Mouse (Mus musculus) CH12.LX (cell line): ENCODE data around the gene Marcksl1. TPM values are rescaled to one million over a fixed set of nuclear protein-coding genes. Genes with fewer than 3 reads are reported as not detected.

ENCODE experiments used
- DNase-seq: peaks from one replicate; pipeline ENCODE4 v3.0.0-alpha.2; 2013; ENCODE audit errors: extremely low read depth
- H3K27ac ChIP-seq: 2 replicates; pipeline ENCODE4 v1.5.1; 2012; ENCODE audit warnings: low read depth, mild to moderate bottlenecking, control low read depth, moderate library complexity; ENCODE audit not compliant: insufficient read depth
- H3K27me3 ChIP-seq: replicated peaks from 2 replicates; pipeline ENCODE3; 2012; ENCODE audit warnings: inconsistent platforms
- H3K36me3 ChIP-seq, 2 experiments: replicated peaks in 1 of 2; 2 replicates each; pipeline versions ENCODE3 to v1.6.1; 2012; ENCODE audit warnings: inconsistent platforms in 1 of 2, low read length in 1 of 2, mild to moderate bottlenecking in 1 of 2, mixed read lengths in 1 of 2, moderate library complexity in 1 of 2; ENCODE audit not compliant: control insufficient read depth in 1 of 2, insufficient read depth in 1 of 2
- H3K4me1 ChIP-seq, 2 experiments: 2 replicates each; pipeline ENCODE4 v1.6.1; 2012; ENCODE audit warnings: inconsistent platforms in 1 of 2, moderate library complexity in 1 of 2; ENCODE audit not compliant: insufficient read depth in 2 of 2, control insufficient read depth in 1 of 2
- H3K4me2 ChIP-seq: 2 replicates; pipeline ENCODE4 v1.6.1; 2012; ENCODE audit warnings: low read depth, mild to moderate bottlenecking, control low read depth; ENCODE audit not compliant: poor library complexity, insufficient read depth, severe bottlenecking
- H3K4me3 ChIP-seq, 3 experiments: fragments of 150-350 bp in 1 of 3; sonication (generic) in 1 of 3; replicated peaks in 1 of 3; 2 replicates each; pipeline versions ENCODE3 to v1.5.1; 2011 to 2012; ENCODE audit warnings: low read depth in 2 of 3, low read length in 2 of 3, mild to moderate bottlenecking in 2 of 3, moderate library complexity in 2 of 3, control low read depth in 1 of 3, improper control_type of control experiment in 1 of 3, inconsistent platforms in 1 of 3, mixed read lengths in 1 of 3; ENCODE audit not compliant: poor library complexity in 1 of 3
- H3K79me2 ChIP-seq: replicated peaks from 2 replicates; pipeline ENCODE4 v1.6.1; 2012; ENCODE audit warnings: mild to moderate bottlenecking, moderate library complexity; ENCODE audit not compliant: control insufficient read depth, poor library complexity, insufficient read depth, severe bottlenecking; ENCODE audit errors: extremely low read depth
- H3K9ac ChIP-seq: 2 replicates; pipeline ENCODE4 v1.6.1; 2012; ENCODE audit warnings: low read depth, mild to moderate bottlenecking, control low read depth, moderate library complexity; ENCODE audit not compliant: insufficient read depth
- H3K9me3 ChIP-seq: replicated peaks from 2 replicates; pipeline ENCODE3; 2012; ENCODE audit warnings: low read length, inconsistent platforms, mixed read lengths
- BHLHE40 ChIP-seq: IDR thresholded peaks from 2 replicates; pipeline ENCODE4 v1.6.1; 2011; ENCODE audit warnings: mild to moderate bottlenecking, low read depth, low read length, improper control_type of control experiment
- CHD2 ChIP-seq: IDR thresholded peaks from 2 replicates; pipeline ENCODE4 v1.6.1; 2011; ENCODE audit warnings: low read length, improper control_type of control experiment
- EP300 ChIP-seq: IDR thresholded peaks from 2 replicates; pipeline ENCODE4 v1.6.1; 2011; ENCODE audit warnings: low read length, improper control_type of control experiment
- GABPA ChIP-seq: IDR thresholded peaks from 2 replicates; pipeline ENCODE4 v1.6.1; 2012; ENCODE audit warnings: low read depth, low read length, improper control_type of control experiment, inconsistent platforms; ENCODE audit not compliant: insufficient replicate concordance
- HCFC1 ChIP-seq: IDR thresholded peaks from 2 replicates; pipeline ENCODE4 v1.6.1; 2012; ENCODE audit warnings: low read depth, mild to moderate bottlenecking, inconsistent platforms, low read length, improper control_type of control experiment
- IRF4 ChIP-seq: IDR thresholded peaks from 2 replicates; pipeline ENCODE4 v1.6.1; 2014; ENCODE audit warnings: low read depth, mild to moderate bottlenecking, inconsistent platforms, low read length, improper control_type of control experiment
- MXI1 ChIP-seq: IDR thresholded peaks from 2 replicates; pipeline ENCODE4 v1.6.1; 2011; ENCODE audit warnings: mild to moderate bottlenecking, low read depth, low read length, improper control_type of control experiment
- MYC ChIP-seq: IDR thresholded peaks from 2 replicates; pipeline ENCODE4 v1.6.1; 2011; ENCODE audit warnings: low read depth, mild to moderate bottlenecking, improper control_type of control experiment, low read length
- NRF1 ChIP-seq: IDR thresholded peaks from 2 replicates; pipeline ENCODE4 v1.6.1; 2014; ENCODE audit warnings: low read depth, mild to moderate bottlenecking, inconsistent platforms, low read length, improper control_type of control experiment, moderate library complexity
- PAX5 ChIP-seq: IDR thresholded peaks from 2 replicates; pipeline ENCODE4 v1.6.1; 2012; ENCODE audit warnings: low read length, inconsistent platforms, mixed read lengths
- POLR2A ChIP-seq: IDR thresholded peaks from 2 replicates; pipeline ENCODE4 v1.6.1; 2011; ENCODE audit warnings: low read depth, mild to moderate bottlenecking, improper control_type of control experiment, low read length
- RAD21 ChIP-seq: IDR thresholded peaks from 2 replicates; pipeline ENCODE4 v1.6.1; 2011; ENCODE audit warnings: low read depth, mild to moderate bottlenecking, low read length, improper control_type of control experiment, moderate library complexity
- RCOR1 ChIP-seq: conservative IDR thresholded peaks from 2 replicates; pipeline ENCODE4 v1.6.1; 2012; ENCODE audit warnings: low read depth, mild to moderate bottlenecking, inconsistent platforms, low read length, improper control_type of control experiment
- SIN3A ChIP-seq: IDR thresholded peaks from 2 replicates; pipeline ENCODE4 v1.6.1; 2012; ENCODE audit warnings: low read length, improper control_type of control experiment, inconsistent platforms
- SMC3 ChIP-seq: IDR thresholded peaks from 2 replicates; pipeline ENCODE4 v1.6.1; 2011; ENCODE audit warnings: low read depth, low read length, improper control_type of control experiment
- TBP ChIP-seq: conservative IDR thresholded peaks from 2 replicates; pipeline ENCODE4 v1.6.1; 2011; ENCODE audit warnings: low read depth, low read length, improper control_type of control experiment
- TCF12 ChIP-seq: IDR thresholded peaks from 2 replicates; pipeline ENCODE4 v1.6.1; 2014; ENCODE audit warnings: low read depth, mild to moderate bottlenecking, inconsistent platforms, low read length, improper control_type of control experiment
- UBTF ChIP-seq: IDR thresholded peaks from 2 replicates; pipeline ENCODE4 v1.6.1; 2012; ENCODE audit warnings: low read depth, mild to moderate bottlenecking, inconsistent platforms, low read length, improper control_type of control experiment, moderate library complexity
- USF1 ChIP-seq: IDR thresholded peaks from 2 replicates; pipeline ENCODE4 v1.6.1; 2014; ENCODE audit warnings: low read depth, mild to moderate bottlenecking, inconsistent platforms, low read length, improper control_type of control experiment
- USF2 ChIP-seq: conservative IDR thresholded peaks from 2 replicates; pipeline ENCODE4 v1.6.1; 2011; ENCODE audit warnings: low read depth, low read length, improper control_type of control experiment
- ZKSCAN1 ChIP-seq: IDR thresholded peaks from 2 replicates; pipeline ENCODE4 v1.6.1; 2012; ENCODE audit warnings: low read depth, inconsistent platforms, low read length, improper control_type of control experiment, borderline replicate concordance
- ZNF384 ChIP-seq: IDR thresholded peaks from 2 replicates; pipeline ENCODE4 v1.6.1; 2012; ENCODE audit warnings: low read depth, low read length, improper control_type of control experiment, inconsistent platforms
- dilution Hi-C: fragments of 300-500 bp; cut with MboI; formaldehyde crosslinking; loops from 2 replicates; pipeline ENCODE4 v1.14.3; 2020; ENCODE audit warnings: low sequenced_read_pairs; ENCODE audit not compliant: extremely low pct_unique_long_range_greater_than_20kb, extremely low pct_ligation_motif_present
- in situ Hi-C: fragments of 300-500 bp; cut with MboI; formaldehyde crosslinking; loops from 3 replicates; pipeline ENCODE4 v1.14.3; 2019; ENCODE audit warnings: low sequenced_read_pairs, low pct_ligation_motif_present, low pct_unique_long_range_greater_than_20kb, mixed read lengths
- polyA plus RNA-seq: library from polyadenylated mRNA; unstranded; fragments of >175 nt; gene quantifications from 2 replicates; pipeline ENCODE4 v1.2.1, GENCODE M21; 2012; ENCODE audit warnings: low read depth; ENCODE audit not compliant: insufficient read length
- total RNA-seq, 2 experiments: library from RNA; depleted of rRNA; stranded (reverse); fragments of 300-350 nt in 1 of 2; fragments of >200 nt in 1 of 2; gene quantifications; 2 replicates each; pipeline ENCODE4 v1.2.3; 2012 to 2014

Marcksl1 gene
- total and polyA plus RNA-seq, 3 experiments = 195 to 423 (median 265) TPM

GRCm38 (mm10) chr4:129464286-129464815, 49.0 kb upstream of the Marcksl1 start:
- Histone ChIP-seq H3K27me3 (no peaks in the 10 kb centered on the region), H3K9ac (no peak overlapping the region), H3K9me3 (no peaks in the 10 kb centered on the region), H3K4me2 (no peak overlapping the region), H3K4me3 (no peak overlapping the region), H3K27ac (no peak overlapping the region), H3K36me3 (peaks cover 39 to 64% of the 10 kb centered on the region in 2 experiments), H3K4me1 (peaks cover 0 to 30% of the 10 kb centered on the region in 2 experiments; a peak in 3 of 4 replicates), H3K79me2 (peaks cover 5% of the 10 kb centered on the region)
- in situ Hi-C loops (no loop called here), dilution Hi-C loops (no loop called here)
- TF ChIP-seq UBTF (no peak), USF1 (no peak), EP300 (no peak), POLR2A (no peak), RCOR1 (no peak), ZKSCAN1 (no peak), RAD21 (no peak), BHLHE40 (no peak), NRF1 (no peak), IRF4 (no peak), SMC3 (no peak), TBP (no peak), CHD2 (no peak), MXI1 (no peak), PAX5 (no peak)
- DNase-seq = no peak

GRCm38 (mm10) chr4:129476047-129476446, 37.3 kb upstream of the Marcksl1 start:
- DNase-seq = no peak
- H3K9me3 ChIP-seq = no peaks in the 10 kb centered on the region
- no peak overlapping the region for H3K4me3 ChIP-seq
- in situ Hi-C loops (no loop called here), dilution Hi-C loops (no loop called here)
- peaks cover 63 to 80% of the 10 kb centered on the region in 2 experiments for H3K36me3 ChIP-seq
- TF ChIP-seq SMC3 = no peak
- no peak for TF ChIP-seq TCF12
- no peak for TF ChIP-seq MYC
- TF ChIP-seq ZNF384 = no peak
- no peak for TF ChIP-seq GABPA
- no peak for TF ChIP-seq HCFC1
- TF ChIP-seq RCOR1 = no peak
- TF ChIP-seq RAD21 = no peak
- no peak for TF ChIP-seq POLR2A
- no peak for TF ChIP-seq USF2
- no peak for TF ChIP-seq SIN3A
- no peaks in the 10 kb centered on the region for H3K27me3 ChIP-seq
- no peak overlapping the region for H3K4me2 ChIP-seq
- H3K4me1 ChIP-seq = no peaks in the 10 kb centered on the region
- H3K9ac ChIP-seq = no peak overlapping the region
- H3K27ac ChIP-seq = no peak overlapping the region
- H3K79me2 ChIP-seq = no peaks in the 10 kb centered on the region
